Mouse (Mus musculus): ENCODE data around the gene Snca. TPM values are rescaled to one million over a fixed set of nuclear protein-coding genes. Genes with fewer than 3 reads are reported as not detected.

The Snca gene
- 1.6 TPM for polyA plus RNA-seq (2014; fragmentation: Illumina TruSeq; extraction: RNeasy Lipid Tissue Mini Kit (QIAGEN cat#74804); ENCODE audit: low read depth, low replicate concordance)

GRCm38 (mm10) chr6:60829282-60829891, at the start of gene Snca:
TSS of gene Snca (minus strand) at chr6:60829855.

Other genes starting within 250 kb of the Snca start
- 0.66 TPM for gene Mmrn1, start 95.1 kb upstream of the Snca start, polyA plus RNA-seq (2014; fragmentation: Illumina TruSeq; extraction: RNeasy Lipid Tissue Mini Kit (QIAGEN cat#74804); ENCODE audit: low read depth, low replicate concordance)